Mouse (Mus musculus) left cerebral cortex, adult 9 months (tissue): ENCODE results near the gene Zfp580.
"Not testable (repeated sequence)": the region's sequence is repeated elsewhere in the genome, so short reads cannot be mapped to it uniquely, and the experiment has no call there.

Source experiments
- DNase-seq, 2 experiments: peaks; one replicate each; pipeline ENCODE4 v3.0.0; 2022; ENCODE audit warnings: low spot score in 2 of 2

Zfp580 gene

GRCm38 (mm10) chr7:5064886-5065285 is 13.5 kb downstream of the Zfp580 start:
- DNase-seq, result no peak

DNA sequence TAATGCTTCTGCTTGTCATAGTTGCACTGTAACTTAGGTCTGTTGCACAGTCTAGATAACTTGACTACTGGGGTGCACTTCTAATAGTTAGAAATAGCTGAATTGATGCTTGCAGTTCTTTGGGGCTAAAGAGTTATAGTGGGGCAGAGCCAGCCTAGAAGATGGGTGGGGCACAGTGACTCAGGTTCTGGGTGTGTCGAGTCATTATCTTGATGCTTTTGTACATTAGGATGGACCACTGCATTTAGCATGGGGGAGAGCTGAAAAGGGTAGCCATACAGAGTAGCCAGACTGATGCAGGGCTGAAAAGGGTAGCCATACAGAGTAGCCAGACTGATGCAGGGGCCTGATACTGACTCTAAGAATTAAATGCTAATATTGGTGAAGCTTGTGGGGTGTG is 22.2 kb downstream of the Zfp580 start:
- no peak for DNase-seq

- DNase-seq, result no peak
Measured at GRCm38 (mm10) chr7:5074984-5075383, 23.6 kb downstream of the Zfp580 start.

DNA sequence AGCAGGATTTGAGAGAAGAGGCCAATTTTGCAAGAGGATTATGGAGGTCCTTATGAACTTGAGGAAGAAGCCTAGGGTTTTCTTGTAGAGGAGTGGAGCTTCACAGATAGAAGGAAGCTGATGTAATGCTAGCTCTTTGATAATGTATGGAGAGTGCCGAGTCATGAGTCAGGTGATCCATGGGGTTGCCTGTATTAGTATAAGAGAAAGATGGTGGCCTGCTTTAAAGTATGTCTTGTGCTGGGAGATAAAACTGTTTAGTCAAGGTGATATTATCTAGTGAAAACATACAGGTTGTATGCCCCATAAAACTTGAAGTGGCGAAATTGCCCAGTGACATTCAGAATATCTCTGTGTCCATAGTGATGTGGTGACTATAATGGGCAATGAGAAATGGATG is 25.6 kb downstream of the Zfp580 start:
- no peak for DNase-seq

DNA sequence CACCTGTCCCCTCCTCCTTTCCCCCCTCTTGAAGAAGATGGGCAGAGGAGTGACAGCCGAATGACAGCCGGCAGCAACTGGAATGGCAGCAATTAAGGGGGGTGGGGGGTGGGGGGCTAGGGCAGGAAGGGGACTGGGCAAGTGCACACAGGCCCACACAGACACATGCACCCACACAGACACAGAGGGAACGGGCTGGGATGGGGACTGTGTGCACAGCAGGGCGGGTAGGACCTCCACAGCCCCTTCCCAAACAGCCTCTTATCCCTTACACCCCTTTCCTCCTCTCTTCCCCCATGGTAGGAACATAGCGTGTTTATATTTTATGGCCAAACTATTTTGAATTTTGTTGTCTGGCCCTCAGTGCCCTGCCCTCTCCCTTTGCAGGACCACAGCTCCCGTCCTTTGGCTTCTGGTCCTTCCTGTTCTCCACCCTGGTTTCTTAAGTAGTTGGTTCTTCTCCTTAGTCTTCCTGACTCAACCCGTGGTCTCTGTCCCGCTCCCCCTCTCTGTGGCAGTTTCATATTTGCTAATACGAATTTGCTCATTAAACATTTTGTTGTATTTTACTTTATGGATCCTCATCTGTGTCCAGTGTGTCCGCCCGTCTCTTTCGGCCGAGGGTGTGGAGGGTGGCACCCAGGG is 28.1 kb downstream of the Zfp580 start:
- not testable (repeated sequence) for DNase-seq

DNA sequence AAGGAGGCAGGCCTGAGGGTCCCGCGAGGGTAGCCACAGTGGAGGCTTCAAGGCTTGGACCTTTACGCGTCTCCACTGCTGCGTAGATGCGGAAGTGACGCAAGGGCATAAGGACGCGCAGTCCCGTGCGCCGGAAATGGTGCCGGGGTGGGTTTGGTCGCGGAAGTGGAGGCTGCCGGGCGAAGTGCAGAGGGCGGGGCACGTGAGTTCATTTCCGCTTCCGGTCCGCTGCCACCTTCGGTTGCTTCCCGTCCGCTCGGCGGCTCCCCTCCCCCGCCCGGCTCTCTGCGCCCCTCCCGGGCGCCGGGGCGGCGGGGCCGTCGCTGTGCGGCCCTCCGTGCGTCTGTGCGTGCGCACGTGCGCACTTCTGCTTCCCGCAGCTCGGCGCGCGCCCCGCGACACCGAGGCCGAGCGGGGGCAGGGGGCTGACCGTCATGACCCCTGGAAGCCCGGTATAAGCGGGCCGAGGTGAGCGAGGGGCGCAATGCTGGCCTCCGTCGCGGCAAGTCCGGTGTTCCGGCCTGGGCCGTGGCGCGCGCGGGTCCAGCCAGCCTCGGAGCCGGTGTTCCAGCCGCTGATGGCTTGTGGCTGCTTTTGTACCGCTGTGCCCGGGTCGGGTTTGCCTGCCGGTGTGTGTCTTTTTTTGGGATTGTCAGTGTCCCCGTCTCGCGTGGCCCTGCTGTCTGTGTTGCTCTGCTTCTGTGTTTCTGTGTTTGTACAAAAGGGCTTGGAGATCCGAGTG is 28.8 kb downstream of the Zfp580 start, which contains the start of gene Epn1:
TSS of gene Epn1 (plus strand) at position 226 of the 742 bp plus-strand sequence.
- DNase-seq, result peak; percentile 88 to 97

- DNase-seq, result no peak
Measured at GRCm38 (mm10) chr7:5080815-5081214, 29.5 kb downstream of the Zfp580 start.

GRCm38 (mm10) chr7:5081241-5081640 is 29.9 kb downstream of the Zfp580 start:
- no peak for DNase-seq

DNA sequence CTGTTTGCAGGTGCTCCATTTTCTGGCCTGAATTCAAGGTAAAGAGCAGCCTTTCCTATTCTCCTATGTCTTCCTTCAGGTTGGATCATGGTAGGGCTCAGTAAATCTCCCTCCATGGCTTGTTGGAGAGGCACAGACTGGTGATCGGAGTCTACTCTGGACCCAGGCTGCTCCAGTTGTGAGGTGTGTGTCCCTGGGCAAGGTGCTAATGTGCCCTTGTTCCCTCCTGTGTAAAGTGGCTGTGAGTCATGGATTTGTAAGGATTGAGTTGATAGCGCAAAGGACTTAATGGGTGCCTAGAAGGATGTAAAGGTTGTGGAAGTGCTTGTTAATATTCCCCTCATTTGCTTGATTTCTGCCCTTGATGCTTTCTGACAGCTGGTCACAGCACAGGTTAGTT is 30.6 kb downstream of the Zfp580 start:
- no peak for DNase-seq

- DNase-seq, result no peak
Measured at GRCm38 (mm10) chr7:5083325-5084105, 32.2 kb downstream of the Zfp580 start.

- DNase-seq, result no peak
Measured at GRCm38 (mm10) chr7:5085512-5085911, 34.2 kb downstream of the Zfp580 start.

DNA sequence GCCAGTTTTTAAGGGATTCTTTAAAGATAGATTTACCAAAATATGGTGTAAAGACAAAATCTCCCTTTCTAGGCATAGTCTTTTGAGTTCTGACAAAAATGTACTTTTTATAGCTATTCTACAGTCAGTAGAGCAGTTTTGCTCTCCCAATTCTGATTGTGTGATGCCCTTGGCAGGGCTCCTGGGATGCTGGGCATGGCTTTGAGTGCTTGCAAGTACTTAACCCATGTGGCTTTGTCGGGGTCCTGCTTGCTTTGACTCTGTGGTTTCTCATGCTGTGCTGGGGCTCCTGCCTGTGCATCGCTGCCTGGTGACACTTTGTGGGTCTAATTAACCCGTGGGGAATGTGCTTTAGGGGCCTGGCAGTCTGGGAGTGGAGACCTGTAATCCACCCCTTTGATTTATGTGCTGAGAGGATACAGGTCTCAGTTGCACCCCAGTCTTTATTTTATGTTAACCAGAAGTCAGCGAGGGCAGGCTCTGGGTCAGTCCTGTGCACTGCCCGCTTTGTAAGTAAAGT is 35.6 kb downstream of the Zfp580 start:
- no peak for DNase-seq

GRCm38 (mm10) chr7:5087886-5088285 is 36.5 kb downstream of the Zfp580 start:
- DNase-seq, result no peak

DNA sequence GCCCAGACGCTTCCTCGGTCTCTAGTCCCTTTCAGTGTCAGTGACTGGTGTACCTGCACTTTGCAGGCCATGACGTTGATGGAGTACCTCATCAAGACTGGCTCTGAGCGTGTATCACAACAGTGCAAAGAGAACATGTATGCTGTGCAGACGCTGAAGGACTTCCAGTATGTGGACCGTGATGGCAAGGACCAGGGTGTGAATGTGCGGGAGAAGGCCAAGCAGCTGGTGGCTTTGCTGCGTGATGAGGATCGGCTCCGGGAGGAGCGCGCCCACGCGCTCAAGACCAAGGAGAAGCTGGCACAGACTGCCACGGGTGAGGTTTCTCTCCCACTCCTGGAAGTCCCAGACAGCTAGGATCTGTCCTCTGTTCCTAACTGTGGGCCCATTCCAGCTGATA is 38.5 kb downstream of the Zfp580 start:
- peak in 1 of 2 experiments; percentile 75 for DNase-seq

DNA sequence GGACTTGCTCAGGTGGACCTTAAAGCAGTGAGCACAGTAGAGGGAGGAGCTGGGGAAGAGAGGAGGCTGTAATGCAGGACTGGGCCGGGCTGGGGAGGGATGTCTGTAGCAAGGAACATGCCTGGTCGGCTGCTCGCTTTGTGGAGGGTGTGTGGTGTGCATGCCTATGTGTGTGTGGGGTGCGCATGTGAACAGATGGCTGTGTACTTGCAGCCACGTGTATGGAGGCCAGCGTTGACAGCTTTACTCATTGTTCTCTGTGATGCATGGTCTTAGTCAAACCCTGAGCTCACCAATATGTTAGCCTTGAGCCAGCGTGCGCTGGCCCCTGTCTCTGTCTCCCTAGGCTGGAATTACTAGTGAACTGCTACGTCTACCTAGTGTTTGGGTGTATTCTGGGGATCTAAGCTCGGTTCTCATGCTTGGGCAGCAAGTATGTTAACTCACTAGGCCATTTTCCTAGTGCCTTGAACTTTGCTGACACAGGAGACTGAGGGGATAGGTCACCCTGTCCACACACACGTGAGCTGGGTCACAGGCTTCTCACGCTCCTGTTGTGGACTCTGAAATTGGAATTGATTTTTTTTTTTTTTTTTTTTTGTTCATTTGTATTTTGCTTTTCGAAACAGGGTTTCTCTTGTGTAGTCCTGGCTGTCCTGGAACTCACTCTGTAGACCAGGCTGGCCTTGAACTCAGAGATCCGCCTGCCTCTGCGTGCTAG is 39.8 kb downstream of the Zfp580 start:
- peak in 1 of 2 experiments; percentile 62 for DNase-seq

GRCm38 (mm10) chr7:5092381-5092780 is 41.0 kb downstream of the Zfp580 start:
- DNase-seq, result no peak

- DNase-seq, result peak in 1 of 2 experiments; percentile 50
Measured at GRCm38 (mm10) chr7:5092831-5093510, 41.6 kb downstream of the Zfp580 start.

GRCm38 (mm10) chr7:5098769-5099168 is 47.4 kb downstream of the Zfp580 start:
- no peak for DNase-seq

- DNase-seq, result no peak
Measured at GRCm38 (mm10) chr7:5099796-5100195, 48.5 kb downstream of the Zfp580 start.

DNA sequence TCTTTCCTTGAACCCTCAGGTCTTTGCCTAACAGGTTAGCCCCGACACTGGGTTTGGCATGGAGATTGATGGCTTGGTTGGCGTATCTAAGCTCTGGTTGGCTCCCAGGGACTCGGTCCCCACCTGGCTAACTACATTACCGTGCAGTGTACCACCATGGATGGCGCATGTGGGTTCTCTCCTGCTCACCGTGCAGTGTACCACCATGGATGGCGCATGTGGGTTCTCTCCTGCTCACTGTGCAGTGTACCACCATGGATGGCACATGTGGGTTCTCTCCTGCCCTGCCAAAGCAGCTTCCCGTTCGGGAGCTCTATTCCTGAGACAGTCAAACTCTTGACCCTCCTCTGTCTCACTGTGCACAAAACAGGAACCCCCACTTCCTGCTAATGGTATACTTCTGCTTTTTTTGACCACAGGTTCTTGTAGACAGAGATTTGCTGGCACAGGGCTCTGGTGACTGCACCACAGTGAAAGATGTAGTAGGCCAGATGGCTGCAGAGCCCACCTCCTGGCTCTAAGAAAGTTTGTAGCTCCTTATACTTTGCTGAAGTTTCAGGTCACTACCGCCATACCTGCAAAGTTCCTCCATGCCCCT is 49.8 kb downstream of the Zfp580 start:
- DNase-seq, result no peak

DNA sequence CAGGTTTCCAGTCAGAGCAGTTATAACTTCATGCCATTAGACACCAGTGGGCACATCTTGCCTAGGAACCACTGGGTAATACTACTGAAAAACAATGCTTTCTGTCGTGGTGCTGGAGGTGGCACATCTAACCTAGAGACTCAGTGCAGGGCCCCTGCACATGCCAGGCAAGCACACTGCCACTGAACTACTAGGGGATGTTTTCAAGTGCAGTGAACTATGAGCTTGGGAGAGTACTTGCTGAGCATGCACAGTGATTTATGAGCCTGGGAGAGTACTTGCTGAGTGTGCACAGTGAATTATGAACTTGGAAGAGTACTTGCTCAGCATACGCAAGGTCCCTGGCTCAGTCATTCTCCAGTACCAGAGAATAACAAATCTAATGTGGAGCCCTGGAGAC is 51.2 kb downstream of the Zfp580 start:
- no peak for DNase-seq
